Mouse (Mus musculus) E14TG2a.4 (cell line): ENCODE measurements around the gene Hic1.

Source experiments
- CTCF ChIP-seq: conservative IDR thresholded peaks from 2 replicates; pipeline ENCODE4 v1.5.1; 2014; ENCODE audit warnings: low read length
- NANOG ChIP-seq: IDR thresholded peaks from 2 replicates; pipeline ENCODE4 v1.6.1; 2014; ENCODE audit warnings: borderline replicate concordance, low read length, mixed read lengths

GRCm38 (mm10) chr11:75161417-75162008, 7.8 kb downstream of the Hic1 start:
- TF ChIP-seq CTCF = no peak
- TF ChIP-seq NANOG = no peak
